Mouse (Mus musculus): Measurements from ENCODE around the gene I0C0044D17Rik. TPM values are rescaled to one million over a fixed set of nuclear protein-coding genes. Genes with fewer than 3 reads are reported as not detected.

The I0C0044D17Rik gene
- total and polyA plus RNA-seq, 3 experiments: not detected

- H3K36me3 ChIP-seq (replicated peaks): no peaks in the 10 kb centered on the region
- TF ChIP-seq CTCF (IDR thresholded peaks at IDR 0.05; ENCODE audit: low read depth, low read length) (no peak), GATA2 (IDR thresholded peaks at IDR 0.05; ENCODE audit: borderline replicate concordance, low read depth, low read length) (no peak), TAL1 (conservative IDR thresholded peaks at IDR 0.05; ENCODE audit: low read depth, low read length) (no peak), GATA1 (IDR thresholded peaks at IDR 0.05; ENCODE audit: borderline replicate concordance, low read length) (no peak), POLR2AphosphoS5 (IDR thresholded peaks at IDR 0.05; ENCODE audit: insufficient replicate concordance, low read depth, low read length) (no peak)
- H3K9me3 ChIP-seq (replicated peaks): peaks cover 71% of the 10 kb centered on the region
- H3K4me3 ChIP-seq (ENCODE audit: low read depth, low read length): no peak overlapping the region
- DNase-seq (ENCODE audit: low spot score) (no peak), ATAC-seq (ENCODE audit: extremely low read depth, insufficient number of reproducible peaks, low FRiP score, poor library complexity, severe bottlenecking) (no peak)
- no peaks in the 10 kb centered on the region for H3K4me1 ChIP-seq (ENCODE audit: insufficient read depth, low read depth, low read length)
- H3K27me3 ChIP-seq (ENCODE audit: insufficient read depth, low read length): no peaks in the 10 kb centered on the region
Observed at GRCm38 (mm10) chr4:98801775-98802174, 21.9 kb downstream of the I0C0044D17Rik start.

- no peak overlapping the region for H3K4me3 ChIP-seq (ENCODE audit: low read depth, low read length)
- DNase-seq (ENCODE audit: low spot score): no peak
- H3K36me3 ChIP-seq (replicated peaks): no peaks in the 10 kb centered on the region
- TF ChIP-seq TAL1 (conservative IDR thresholded peaks at IDR 0.05; ENCODE audit: low read depth, low read length): no peak
- no peak for TF ChIP-seq CTCF (IDR thresholded peaks at IDR 0.05; ENCODE audit: low read depth, low read length)
- no peak for ATAC-seq (ENCODE audit: extremely low read depth, insufficient number of reproducible peaks, low FRiP score, poor library complexity, severe bottlenecking)
- H3K9me3 ChIP-seq (replicated peaks): peaks cover 73% of the 10 kb centered on the region
- H3K27me3 ChIP-seq (ENCODE audit: insufficient read depth, low read length): no peaks in the 10 kb centered on the region
- H3K4me1 ChIP-seq (ENCODE audit: insufficient read depth, low read depth, low read length): no peaks in the 10 kb centered on the region
Observed at GRCm38 (mm10) chr4:98800824-98801223, 22.8 kb downstream of the I0C0044D17Rik start.

GRCm38 (mm10) chr4:98796591-98797341, 26.9 kb downstream of the I0C0044D17Rik start:
- Histone ChIP-seq H3K4me1 (ENCODE audit: insufficient read depth, low read depth, low read length) (no peaks in the 10 kb centered on the region), H3K27me3 (ENCODE audit: insufficient read depth, low read length) (no peaks in the 10 kb centered on the region), H3K36me3 (replicated peaks) (no peaks in the 10 kb centered on the region), H3K4me3 (ENCODE audit: low read depth, low read length) (no peak overlapping the region), H3K9me3 (replicated peaks) (peaks cover 71% of the 10 kb centered on the region)
- ATAC-seq (ENCODE audit: extremely low read depth, insufficient number of reproducible peaks, low FRiP score, poor library complexity, severe bottlenecking) (no peak), DNase-seq (ENCODE audit: low spot score) (no peak)
- TF ChIP-seq GATA1 (IDR thresholded peaks at IDR 0.05; ENCODE audit: borderline replicate concordance, low read length) (no peak), CTCF (IDR thresholded peaks at IDR 0.05; ENCODE audit: low read depth, low read length) (no peak), POLR2AphosphoS5 (IDR thresholded peaks at IDR 0.05; ENCODE audit: insufficient replicate concordance, low read depth, low read length) (no peak), GATA2 (IDR thresholded peaks at IDR 0.05; ENCODE audit: borderline replicate concordance, low read depth, low read length) (no peak), TAL1 (conservative IDR thresholded peaks at IDR 0.05; ENCODE audit: low read depth, low read length) (no peak)

- no peak overlapping the region for H3K4me3 ChIP-seq (ENCODE audit: low read depth, low read length)
- DNase-seq (ENCODE audit: low spot score) (no peak), ATAC-seq (ENCODE audit: extremely low read depth, insufficient number of reproducible peaks, low FRiP score, poor library complexity, severe bottlenecking) (no peak)
- H3K4me1 ChIP-seq (ENCODE audit: insufficient read depth, low read depth, low read length): no peaks in the 10 kb centered on the region
- H3K36me3 ChIP-seq (replicated peaks): no peaks in the 10 kb centered on the region
- no peak for TF ChIP-seq GATA1 (IDR thresholded peaks at IDR 0.05; ENCODE audit: borderline replicate concordance, low read length)
- no peak for TF ChIP-seq CTCF (IDR thresholded peaks at IDR 0.05; ENCODE audit: low read depth, low read length)
- no peak for TF ChIP-seq POLR2AphosphoS5 (IDR thresholded peaks at IDR 0.05; ENCODE audit: insufficient replicate concordance, low read depth, low read length)
- TF ChIP-seq TAL1 (conservative IDR thresholded peaks at IDR 0.05; ENCODE audit: low read depth, low read length): no peak
- no peaks in the 10 kb centered on the region for H3K27me3 ChIP-seq (ENCODE audit: insufficient read depth, low read length)
- peaks cover 68% of the 10 kb centered on the region for H3K9me3 ChIP-seq (replicated peaks)
Observed at GRCm38 (mm10) chr4:98795241-98795640, 28.4 kb downstream of the I0C0044D17Rik start.

GRCm38 (mm10) chr4:98793486-98793885, 30.2 kb downstream of the I0C0044D17Rik start:
- Histone ChIP-seq H3K9me3 (replicated peaks) (peaks cover 73% of the 10 kb centered on the region), H3K36me3 (replicated peaks) (no peaks in the 10 kb centered on the region), H3K4me3 (ENCODE audit: low read depth, low read length) (no peak overlapping the region), H3K27me3 (ENCODE audit: insufficient read depth, low read length) (no peaks in the 10 kb centered on the region), H3K4me1 (ENCODE audit: insufficient read depth, low read depth, low read length) (no peaks in the 10 kb centered on the region)
- TF ChIP-seq GATA2 (IDR thresholded peaks at IDR 0.05; ENCODE audit: borderline replicate concordance, low read depth, low read length) (no peak), TAL1 (conservative IDR thresholded peaks at IDR 0.05; ENCODE audit: low read depth, low read length) (no peak), POLR2AphosphoS5 (IDR thresholded peaks at IDR 0.05; ENCODE audit: insufficient replicate concordance, low read depth, low read length) (no peak), CTCF (IDR thresholded peaks at IDR 0.05; ENCODE audit: low read depth, low read length) (no peak), GATA1 (IDR thresholded peaks at IDR 0.05; ENCODE audit: borderline replicate concordance, low read length) (no peak)
- ATAC-seq (ENCODE audit: extremely low read depth, insufficient number of reproducible peaks, low FRiP score, poor library complexity, severe bottlenecking) (no peak), DNase-seq (ENCODE audit: low spot score) (no peak)

- TF ChIP-seq POLR2AphosphoS5 (IDR thresholded peaks at IDR 0.05; ENCODE audit: insufficient replicate concordance, low read depth, low read length): no peak
- TF ChIP-seq GATA2 (IDR thresholded peaks at IDR 0.05; ENCODE audit: borderline replicate concordance, low read depth, low read length): no peak
- no peak for TF ChIP-seq GATA1 (IDR thresholded peaks at IDR 0.05; ENCODE audit: borderline replicate concordance, low read length)
- no peak for TF ChIP-seq TAL1 (conservative IDR thresholded peaks at IDR 0.05; ENCODE audit: low read depth, low read length)
- no peak for TF ChIP-seq CTCF (IDR thresholded peaks at IDR 0.05; ENCODE audit: low read depth, low read length)
- Histone ChIP-seq H3K4me3 (ENCODE audit: low read depth, low read length) (no peak overlapping the region), H3K27me3 (ENCODE audit: insufficient read depth, low read length) (no peaks in the 10 kb centered on the region), H3K9me3 (replicated peaks) (peaks cover 77% of the 10 kb centered on the region), H3K36me3 (replicated peaks) (no peaks in the 10 kb centered on the region), H3K4me1 (ENCODE audit: insufficient read depth, low read depth, low read length) (no peaks in the 10 kb centered on the region)
- ATAC-seq (ENCODE audit: extremely low read depth, insufficient number of reproducible peaks, low FRiP score, poor library complexity, severe bottlenecking): no peak
- no peak for DNase-seq (ENCODE audit: low spot score)
Observed at GRCm38 (mm10) chr4:98790721-98791120, 32.9 kb downstream of the I0C0044D17Rik start.
